Mouse (Mus musculus) limb, embryonic 13.5 days (tissue): Measurements from ENCODE around the gene Tmem128. TPM values are rescaled to one million over a fixed set of nuclear protein-coding genes. Genes with fewer than 3 reads are reported as not detected.
A peak's percentile ranks its signal among the peaks of the same experiment; 100 is the strongest.

Source experiments
- ATAC-seq: fragments of 200-750 bp; cut with Nextera tagmentation; 2 replicates; pipeline ENCODE4 v1.8.0; 2017; ENCODE audit warnings: low read depth, moderate number of reproducible peaks, moderate TSS enrichment; ENCODE audit not compliant: low FRiP score
- H3K27ac ChIP-seq: fragments of 300-500 bp; sonication (generic); 2 replicates; pipeline ENCODE4 v1.5.1; 2015; ENCODE audit warnings: inconsistent platforms, mild to moderate bottlenecking, moderate library complexity
- H3K27me3 ChIP-seq: fragments of 300-500 bp; sonication (generic); 2 replicates; pipeline ENCODE4 v1.6.1; 2015; ENCODE audit warnings: mild to moderate bottlenecking, inconsistent platforms
- H3K36me3 ChIP-seq: fragments of 300-500 bp; sonication (generic); 2 replicates; pipeline ENCODE4 v1.6.1; 2015; ENCODE audit warnings: inconsistent platforms, mild to moderate bottlenecking, moderate library complexity
- H3K4me1 ChIP-seq: fragments of 300-500 bp; sonication (generic); 2 replicates; pipeline ENCODE4 v1.6.1; 2015; ENCODE audit warnings: inconsistent platforms
- H3K4me2 ChIP-seq: fragments of 300-500 bp; sonication (generic); replicated peaks from 2 replicates; pipeline ENCODE4 v1.6.1; 2015; ENCODE audit warnings: inconsistent platforms, mild to moderate bottlenecking, moderate library complexity
- H3K4me3 ChIP-seq: fragments of 300-500 bp; sonication (generic); 2 replicates; pipeline ENCODE4 v1.5.1; 2015; ENCODE audit warnings: moderate library complexity, mild to moderate bottlenecking, inconsistent platforms
- H3K9ac ChIP-seq: fragments of 300-500 bp; sonication (generic); 2 replicates; pipeline ENCODE4 v1.6.1; 2015; ENCODE audit warnings: mild to moderate bottlenecking, inconsistent platforms
- H3K9me3 ChIP-seq: fragments of 300-500 bp; sonication (generic); 2 replicates; pipeline ENCODE4 v1.6.1; 2016; ENCODE audit warnings: inconsistent platforms
- WGBS: fragments of 180-500 bp; shearing (Covaris S2); methylation state at CpG from one replicate; pipeline ENCODE4 v1.1.7; 2015; 5-methylcytosine and 5-hydroxymethylcytosine counted together
- polyA plus RNA-seq: library from polyadenylated mRNA; unstranded; fragments of >200 nt; fragmentation: Nextera tagmentation; extraction: Ambion mirVana; gene quantifications from 2 replicates; pipeline ENCODE4 v1.2.1, GENCODE M21; 2015

Gene Tmem128
- polyA plus RNA-seq, 1 experiment from 2014 or later, result 67.2 TPM

DNA sequence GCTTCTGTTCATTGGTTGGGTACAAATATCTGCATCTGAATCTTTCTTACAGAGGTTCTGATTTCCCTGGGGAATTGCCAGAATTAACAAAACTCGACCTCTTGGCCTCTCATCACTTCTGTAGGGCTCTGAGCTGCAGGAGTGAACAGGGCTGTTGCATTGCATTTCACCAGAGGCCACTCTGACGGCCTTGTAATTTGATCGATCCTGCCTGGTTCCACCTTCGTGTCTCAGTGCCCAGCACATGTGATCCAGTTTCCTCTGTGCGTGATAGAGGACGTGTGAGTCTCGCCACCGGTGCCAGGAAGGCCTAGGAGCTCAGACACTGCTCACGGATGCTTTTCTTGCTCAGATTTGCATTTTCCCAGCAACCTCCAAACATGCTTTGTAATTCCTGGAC, 25.7 kb downstream of the Tmem128 start:
- WGBS, result 41% methylated on average over 9 of the region's 9 CpGs
- Histone ChIP-seq H3K9me3 (no peaks in the 10 kb centered on the region), H3K4me2 (no peak overlapping the region), H3K36me3 (no peaks in the 10 kb centered on the region), H3K9ac (no peak overlapping the region), H3K4me3 (no peak overlapping the region), H3K4me1 (no peaks in the 10 kb centered on the region), H3K27ac (no peak overlapping the region), H3K27me3 (peaks cover 2% of the 10 kb centered on the region; the same call in 1 of the 2 replicates)
- no peak for ATAC-seq

DNA sequence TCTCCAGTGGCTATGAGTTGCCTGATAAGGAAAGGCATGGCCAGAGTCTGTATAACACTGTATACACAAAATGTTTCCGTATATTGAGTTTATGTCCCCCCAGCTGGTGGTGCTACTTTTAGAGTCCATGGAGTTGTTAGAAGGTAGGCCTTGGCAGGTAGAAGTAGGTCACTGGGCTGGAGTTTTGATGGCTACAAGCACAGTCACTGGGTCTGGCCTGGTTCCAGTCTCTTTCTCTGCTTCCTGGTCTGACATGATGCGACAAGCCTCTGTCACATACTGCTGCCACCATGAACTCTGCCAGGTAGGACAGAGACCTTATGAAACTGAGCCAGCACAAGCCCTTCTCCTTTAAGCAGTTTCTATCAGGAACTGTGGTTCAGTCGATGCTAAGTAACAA, 28.5 kb downstream of the Tmem128 start:
- 85% methylated on average over 3 of the region's 3 CpGs for WGBS
- H3K27ac ChIP-seq, result no peak overlapping the region
- no peak overlapping the region for H3K9ac ChIP-seq
- H3K4me2 ChIP-seq, result no peak overlapping the region
- no peak overlapping the region for H3K4me3 ChIP-seq
- no peaks in the 10 kb centered on the region for H3K36me3 ChIP-seq
- ATAC-seq, result no peak
- no peaks in the 10 kb centered on the region for H3K27me3 ChIP-seq
- peaks cover 4% of the 10 kb centered on the region; the same call in 1 of the 2 replicates for H3K9me3 ChIP-seq
- H3K4me1 ChIP-seq, result no peaks in the 10 kb centered on the region

GRCm38 (mm10) chr5:38301761-38302411, 41.9 kb downstream of the Tmem128 start:
- no peaks in the 10 kb centered on the region for H3K27me3 ChIP-seq
- no peak overlapping the region for H3K27ac ChIP-seq
- 89% methylated on average over 12 of the region's 12 CpGs for WGBS

GRCm38 (mm10) chr5:38302651-38303050, 42.7 kb downstream of the Tmem128 start:
- H3K4me1 ChIP-seq, result peaks cover 7% of the 10 kb centered on the region
- H3K9me3 ChIP-seq, result no peaks in the 10 kb centered on the region
- no peak overlapping the region for H3K9ac ChIP-seq
- no peaks in the 10 kb centered on the region for H3K36me3 ChIP-seq
- 58% methylated on average over 12 of the region's 12 CpGs for WGBS
- no peak overlapping the region for H3K4me2 ChIP-seq
- no peak overlapping the region for H3K4me3 ChIP-seq
- H3K27ac ChIP-seq, result no peak overlapping the region
- no peaks in the 10 kb centered on the region for H3K27me3 ChIP-seq
- ATAC-seq, result no peak

More at GRCm38 (mm10) chr5:38301761-38302411, 41.9 kb downstream of the Tmem128 start:
- no peak for ATAC-seq
- no peaks in the 10 kb centered on the region for H3K9me3 ChIP-seq
- H3K9ac ChIP-seq, result no peak overlapping the region
- H3K4me3 ChIP-seq, result no peak overlapping the region
- peaks cover 7% of the 10 kb centered on the region for H3K4me1 ChIP-seq
- no peak overlapping the region for H3K4me2 ChIP-seq
- no peaks in the 10 kb centered on the region for H3K36me3 ChIP-seq

DNA sequence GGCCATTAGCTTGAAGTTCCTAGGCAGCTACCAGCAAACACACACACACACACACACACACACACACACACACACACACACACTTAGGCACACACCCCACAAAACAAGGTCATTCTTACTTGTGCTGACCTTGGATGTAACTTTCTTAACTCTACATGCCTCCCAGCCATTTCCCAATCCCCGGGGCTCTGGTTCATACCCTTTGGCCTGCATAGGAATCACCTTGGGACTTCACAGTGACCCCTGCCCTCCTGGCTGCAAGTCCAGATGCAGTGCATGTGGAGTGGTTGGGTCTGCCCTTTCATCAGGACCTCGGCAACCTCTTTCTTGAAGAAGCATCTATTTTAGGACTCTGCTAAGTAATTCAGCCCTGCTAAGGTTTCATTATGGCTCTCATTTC, 45.3 kb downstream of the Tmem128 start:
- Histone ChIP-seq H3K4me1 (no peaks in the 10 kb centered on the region), H3K27me3 (peaks cover 13% of the 10 kb centered on the region), H3K4me3 (no peak overlapping the region), H3K9ac (no peak overlapping the region), H3K27ac (no peak overlapping the region), H3K9me3 (no peaks in the 10 kb centered on the region), H3K36me3 (no peaks in the 10 kb centered on the region), H3K4me2 (no peak overlapping the region)
- no peak for ATAC-seq
- WGBS, result 68% methylated on average over 2 of the region's 2 CpGs

DNA sequence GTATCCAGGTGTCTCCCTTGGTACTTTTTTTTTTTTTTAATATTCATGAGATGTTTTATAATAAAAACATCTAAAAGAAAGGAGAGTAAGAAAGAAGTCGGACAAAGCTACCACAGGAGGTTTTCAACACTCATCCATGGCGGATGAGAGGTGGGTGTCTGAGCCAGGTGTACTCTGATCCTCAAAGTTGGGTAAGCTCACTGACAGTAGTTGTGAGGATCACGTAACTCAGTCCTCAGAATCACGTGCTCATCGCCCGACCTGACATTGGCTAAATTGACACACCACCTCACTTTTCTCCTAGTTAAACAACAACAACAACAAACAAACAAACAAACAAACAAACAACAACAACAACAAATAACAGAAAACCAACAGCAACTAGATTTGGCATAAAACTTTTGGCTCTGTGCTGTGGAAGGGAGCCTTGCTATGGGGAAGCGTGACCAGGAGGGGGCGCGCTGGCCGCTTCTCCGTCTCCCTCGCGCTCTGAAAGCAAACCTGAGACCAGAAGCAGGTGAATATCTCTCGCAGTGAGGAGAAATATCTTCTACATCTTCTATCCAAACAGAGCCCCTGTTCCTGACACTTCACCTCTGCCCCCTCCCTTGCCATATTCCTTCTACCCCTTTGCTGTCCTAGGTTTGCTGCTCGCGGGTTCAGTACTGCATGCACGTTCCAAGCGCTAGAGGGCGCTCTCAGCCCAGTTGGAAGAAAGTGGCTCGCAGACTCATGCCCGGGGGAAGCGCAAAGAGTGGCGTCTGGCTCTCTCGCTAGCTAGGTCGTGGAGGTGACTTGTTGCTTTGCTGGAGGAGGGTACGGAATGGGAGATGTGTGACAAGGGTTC, 47.5 kb downstream of the Tmem128 start:
- WGBS, result 10% methylated on average over 26 of the region's 26 CpGs
- peak; percentile 84 for ATAC-seq
- no peak overlapping the region; the same call in 1 of the 2 replicates for H3K9ac ChIP-seq
- H3K4me1 ChIP-seq, result no peaks in the 10 kb centered on the region
- peak overlapping the region; percentile 71 for H3K4me2 ChIP-seq
- no peak overlapping the region for H3K27ac ChIP-seq
- no peaks in the 10 kb centered on the region for H3K36me3 ChIP-seq
- no peaks in the 10 kb centered on the region for H3K9me3 ChIP-seq
- peak overlapping the region; percentile 43 for H3K4me3 ChIP-seq
- peaks cover 13% of the 10 kb centered on the region for H3K27me3 ChIP-seq

- Histone ChIP-seq H3K27me3 (peaks cover 13% of the 10 kb centered on the region), H3K4me1 (no peaks in the 10 kb centered on the region), H3K9ac (no peak overlapping the region), H3K9me3 (no peaks in the 10 kb centered on the region), H3K36me3 (no peaks in the 10 kb centered on the region), H3K27ac (no peak overlapping the region), H3K4me2 (no peak overlapping the region), H3K4me3 (no peak overlapping the region)
- WGBS, result 53% methylated on average over 5 of the region's 5 CpGs
- 0 out of 2 replicates have a peak, but pooled peaks have one; percentile 42 for ATAC-seq
These were observed 48.9 kb downstream of the Tmem128 start for GRCm38 (mm10) chr5:38308873-38309272.

DNA sequence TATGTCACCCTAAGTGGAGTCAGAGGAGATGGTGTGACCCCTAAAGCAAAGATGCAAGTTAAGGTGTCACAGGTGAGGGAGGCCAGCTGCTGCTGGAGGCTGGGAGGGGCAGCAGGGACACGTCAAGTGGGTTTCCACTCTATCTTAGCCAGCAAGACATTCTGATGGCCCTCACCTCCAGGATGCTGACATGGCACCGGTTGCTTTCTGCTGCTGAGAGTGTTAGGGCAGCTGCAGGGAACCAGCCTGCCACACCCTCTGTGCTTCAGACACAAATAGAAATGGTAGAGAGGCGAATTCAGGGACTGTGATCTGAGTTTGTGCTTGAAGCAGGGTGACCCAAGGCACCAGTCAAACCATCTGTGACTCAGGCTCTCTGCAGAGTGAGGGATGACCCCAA, 49.8 kb downstream of the Tmem128 start:
- H3K36me3 ChIP-seq, result no peaks in the 10 kb centered on the region
- no peak overlapping the region for H3K4me2 ChIP-seq
- no peak overlapping the region for H3K9ac ChIP-seq
- no peaks in the 10 kb centered on the region for H3K4me1 ChIP-seq
- peaks cover 16% of the 10 kb centered on the region for H3K27me3 ChIP-seq
- H3K27ac ChIP-seq, result no peak overlapping the region
- 68% methylated on average over 3 of the region's 3 CpGs for whole genome bisulfite sequencing
- no peaks in the 10 kb centered on the region for H3K9me3 ChIP-seq
- ATAC-seq, result no peak
- H3K4me3 ChIP-seq, result no peak overlapping the region

Other genes starting within 250 kb of the Tmem128 start
- gene Stx18, start 221.4 kb upstream of the Tmem128 start, polyA plus RNA-seq, result 64.5 and 69.3 TPM in 2 replicates
- gene Nsg1, start 100.3 kb upstream of the Tmem128 start, polyA plus RNA-seq, result 149 and 155 TPM in 2 replicates
- gene Zbtb49, start 39.7 kb upstream of the Tmem128 start, polyA plus RNA-seq, result 18.4 and 18.7 TPM in 2 replicates
- gene Lyar, start 39.7 kb upstream of the Tmem128 start, polyA plus RNA-seq, result 115 and 118 TPM in 2 replicates
- gene Otop1, start 15.8 kb downstream of the Tmem128 start, polyA plus RNA-seq, result 0.06 and 0.14 TPM in 2 replicates
- 0.04 TPM in 1 of 2 replicates, not detected in the other for gene Drd5, start 59.2 kb downstream of the Tmem128 start, polyA plus RNA-seq
- gene Slc2a9, start 243.0 kb downstream of the Tmem128 start, polyA plus RNA-seq, result 0.28 and 0.32 TPM in 2 replicates